Mouse (Mus musculus): Measurements from ENCODE around the gene Defb6. TPM values are rescaled to one million over a fixed set of nuclear protein-coding genes. Genes with fewer than 3 reads are reported as not detected.

The Defb6 gene
- total RNA-seq (2021), result not detected

GRCm38 (mm10) chr8:19225161-19225560, at the start of gene Defb6:
TSS of gene Defb6 (plus strand) at chr8:19225478.
- intact Hi-C loops (cut with DNase I), result no loop called here
- DNase-seq (ENCODE audit: low spot score in 2 of 2), result no peak

DNA sequence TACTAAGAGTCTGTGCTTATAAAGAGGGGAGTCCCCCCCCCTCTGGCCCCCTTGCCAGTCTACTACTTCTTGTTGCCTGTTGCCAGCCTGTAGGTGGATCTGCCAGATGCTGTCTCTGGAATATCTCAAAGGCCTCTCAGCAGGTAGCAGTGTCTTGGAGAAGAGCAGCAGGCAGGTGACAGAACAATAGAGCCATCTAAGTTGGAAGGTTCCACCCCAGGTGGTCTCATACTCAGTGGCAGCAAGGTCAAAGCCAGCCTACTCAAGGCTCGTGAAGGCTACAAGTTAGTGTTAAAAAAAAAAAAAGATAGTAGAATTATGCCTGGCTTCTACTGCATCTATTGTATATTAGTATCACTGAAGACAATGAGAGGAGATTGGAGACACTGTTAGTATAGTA, 12.8 kb downstream of the Defb6 start:
- no peak for DNase-seq (ENCODE audit: low spot score in 2 of 2)
- intact Hi-C loops (cut with DNase I), result no loop called here

DNA sequence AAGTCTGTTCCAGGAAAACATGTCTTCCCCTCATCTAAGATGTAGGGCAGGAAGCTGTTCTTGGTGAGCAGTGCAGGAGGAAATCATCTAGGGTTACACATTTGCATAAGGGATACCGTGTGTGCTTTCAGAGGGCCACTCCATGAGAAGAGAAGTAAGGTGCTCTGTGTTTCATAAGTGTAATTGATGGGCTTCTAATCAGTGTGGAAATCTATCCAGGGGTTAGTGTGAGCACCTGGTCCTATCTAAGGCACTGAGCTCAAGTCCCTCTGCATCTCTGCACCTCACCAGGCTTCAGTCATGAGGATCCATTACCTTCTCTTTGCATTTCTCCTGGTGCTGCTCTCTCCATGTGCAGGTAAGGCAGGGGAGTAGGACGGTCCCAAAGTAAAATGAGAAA, 14.3 kb downstream of the Defb6 start, which contains the start of gene Defb46:
Gene Defb46 (plus strand): TSS at position 301 of the 400 bp plus-strand sequence.
- intact Hi-C loops (cut with DNase I), result no loop called here
- DNase-seq (ENCODE audit: low spot score in 2 of 2), result no peak

GRCm38 (mm10) chr8:19247280-19247679, 22.0 kb downstream of the Defb6 start, which contains the start of gene Defb5:
TSS of gene Defb5 (plus strand) at chr8:19247580.
- intact Hi-C loops (cut with DNase I), result loop anchor here (5.0 kb wide), 1 partner anchor 275 kb away; no protein-coding TSS in a partner anchor
- no peak for DNase-seq (ENCODE audit: low spot score in 2 of 2)

DNA sequence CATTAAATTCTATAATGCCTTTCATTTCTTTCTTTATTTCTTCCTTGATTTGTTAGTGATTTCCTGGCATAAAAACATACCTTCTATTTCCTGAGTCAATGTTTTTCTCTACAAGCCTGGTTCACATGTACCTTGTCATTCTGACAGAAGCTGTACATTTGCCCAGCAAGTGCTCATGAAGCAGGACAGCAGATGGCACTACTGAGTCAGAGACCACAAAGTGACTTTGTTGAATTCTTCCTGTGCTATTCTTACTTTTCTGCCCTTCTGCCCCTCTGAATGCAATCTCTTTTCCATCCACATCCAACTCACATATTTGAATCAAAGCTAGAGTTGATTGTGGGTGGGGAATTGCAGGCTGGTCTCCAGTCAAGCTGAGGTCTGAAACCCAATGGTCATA, 32.9 kb downstream of the Defb6 start:
- intact Hi-C loops (cut with DNase I), result no loop called here

DNA sequence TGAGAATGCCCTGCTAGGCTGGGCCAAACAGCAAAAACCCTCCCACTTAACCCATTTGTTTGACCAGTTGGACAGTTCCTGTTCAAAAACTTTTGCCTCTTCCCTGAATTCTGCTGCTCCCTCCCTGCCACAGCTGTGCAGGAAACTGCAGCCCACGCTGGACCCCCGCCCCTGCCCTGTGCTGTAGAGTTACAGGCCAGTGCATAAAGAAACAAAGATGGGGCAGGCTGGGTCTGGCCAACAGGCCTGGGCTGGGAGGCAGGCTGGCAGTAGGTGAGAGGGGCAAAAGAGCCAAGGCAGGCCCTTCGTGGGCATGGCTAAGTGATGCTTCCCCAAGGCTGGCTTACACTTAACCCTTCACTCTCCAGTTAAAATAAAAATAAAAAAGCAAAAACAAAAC, 34.4 kb downstream of the Defb6 start:
- DNase-seq (ENCODE audit: low spot score in 2 of 2), result no peak
- intact Hi-C loops (cut with DNase I), result no loop called here

More for the DNA sequence above, 32.9 kb downstream of the Defb6 start:
- DNase-seq (ENCODE audit: low spot score in 2 of 2), result no peak

Other genes with a start within 250 kb of the Defb6 start
- gene Defb40, start 247.2 kb upstream of the Defb6 start, total RNA-seq (2021), result not detected
- gene Defb37, start 234.4 kb upstream of the Defb6 start, total RNA-seq (2021), result not detected
- not detected for gene Defb38, start 198.9 kb upstream of the Defb6 start, total RNA-seq (2021)
- gene Defb39, start 160.7 kb upstream of the Defb6 start, total RNA-seq (2021), result not detected
- gene Defb12, start 110.6 kb upstream of the Defb6 start, total RNA-seq (2021), result not detected
- gene Defb34, start 101.7 kb upstream of the Defb6 start, total RNA-seq (2021), result not detected
- gene Gm45826, start 84.7 kb upstream of the Defb6 start, total RNA-seq (2021), result not detected
- not detected for gene Defb14, start 31.1 kb upstream of the Defb6 start, total RNA-seq (2021)
- not detected for gene Defb4, start 26.8 kb upstream of the Defb6 start, total RNA-seq (2021)
- not detected for gene Defb46, start 14.4 kb downstream of the Defb6 start, total RNA-seq (2021)
- not detected for gene Defb5, start 22.1 kb downstream of the Defb6 start, total RNA-seq (2021)
- not detected for gene Defb3, start 67.9 kb downstream of the Defb6 start, total RNA-seq (2021)
- gene Defb8, start 222.1 kb downstream of the Defb6 start, total RNA-seq (2021), result not detected